Mouse (Mus musculus) spleen, adult 2 months (tissue): ENCODE data around the gene Abhd5. TPM values are rescaled to one million over a fixed set of nuclear protein-coding genes. Genes with fewer than 3 reads are reported as not detected.

Experiments used
- DNase-seq, 2 experiments: peaks; one replicate each; pipeline versions ENCODE4 v3.0.0 to v3.0.0-alpha.2; 2012 to 2021; ENCODE audit warnings: low spot score in 2 of 2, low read depth in 1 of 2
- H3K27ac ChIP-seq: fragments of 200-500 bp; 2 replicates; pipeline ENCODE4 v1.5.1; 2012; ENCODE audit warnings: low read length, inconsistent platforms; ENCODE audit not compliant: insufficient read depth
- H3K27me3 ChIP-seq: fragments of 200-500 bp; 2 replicates; pipeline ENCODE4 v1.6.1; 2012; ENCODE audit warnings: mild to moderate bottlenecking, moderate library complexity, low read length, inconsistent platforms; ENCODE audit not compliant: control insufficient read depth, insufficient read depth
- H3K36me3 ChIP-seq: fragments of 200-500 bp; 2 replicates; pipeline ENCODE4 v1.6.1; 2012; ENCODE audit warnings: mild to moderate bottlenecking, low read length, inconsistent platforms; ENCODE audit not compliant: control insufficient read depth, insufficient read depth
- H3K4me1 ChIP-seq: fragments of 200-500 bp; 2 replicates; pipeline ENCODE4 v1.6.1; 2011; ENCODE audit warnings: inconsistent platforms; ENCODE audit not compliant: control insufficient read depth, insufficient read depth, insufficient read length
- H3K4me3 ChIP-seq: fragments of 200-500 bp; 2 replicates; pipeline ENCODE4 v1.5.1; 2011; ENCODE audit warnings: mild to moderate bottlenecking, inconsistent platforms; ENCODE audit not compliant: insufficient read depth, insufficient read length; ENCODE audit errors: extremely low read depth
- CTCF ChIP-seq: fragments of 200-500 bp; IDR thresholded peaks from 2 replicates; pipeline ENCODE4 v1.5.1; 2011; ENCODE audit warnings: mild to moderate bottlenecking, inconsistent platforms; ENCODE audit not compliant: insufficient read depth, insufficient read length, insufficient replicate concordance; ENCODE audit errors: extremely low read depth
- POLR2A ChIP-seq: fragments of 200-500 bp; IDR thresholded peaks from 2 replicates; pipeline ENCODE4 v1.6.1; 2011; ENCODE audit warnings: low read depth, low read length, inconsistent platforms
- WGBS: fragments of 180-500 bp; shearing (Covaris S2); methylation state at CpG from one replicate; pipeline ENCODE4 v1.1.7; 2018; 5-methylcytosine and 5-hydroxymethylcytosine counted together
- polyA plus RNA-seq: library from polyadenylated mRNA; depleted of rRNA; stranded (reverse); fragments of >200 nt; gene quantifications from 2 replicates; pipeline ENCODE4 v1.2.3, GENCODE M21; 2012

Gene Abhd5
- polyA plus RNA-seq, 1 experiment = 5.6 TPM

DNA sequence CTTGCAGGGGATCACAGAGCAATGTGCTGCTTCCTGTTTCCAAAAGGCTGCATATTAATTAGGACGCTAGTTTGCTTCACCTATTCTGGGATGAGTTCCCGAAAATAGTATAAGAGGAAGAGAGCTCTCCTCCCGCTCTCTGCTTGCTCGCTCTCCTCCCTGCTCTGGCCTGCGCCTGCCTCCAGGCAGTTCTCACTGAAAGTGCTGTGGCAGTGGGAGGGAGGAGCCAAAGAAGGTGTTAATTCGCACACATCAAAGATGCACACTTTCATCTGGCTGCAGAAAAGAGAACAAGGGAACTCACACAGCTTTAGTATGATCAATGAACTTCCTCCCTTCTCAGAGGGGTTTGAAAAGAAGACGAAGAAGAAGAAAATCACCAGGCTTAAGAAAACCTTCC lies 47.3 kb downstream of the Abhd5 start:
- H3K36me3 ChIP-seq = no peaks in the 10 kb centered on the region
- WGBS = 41% methylated on average over 7 of the region's 7 CpGs
- TF ChIP-seq CTCF (no peak), POLR2A (no peak)
- DNase-seq = no peak
- H3K27me3 ChIP-seq = no peaks in the 10 kb centered on the region
- no peaks in the 10 kb centered on the region; the same call in 1 of the 2 replicates for H3K4me1 ChIP-seq
- H3K27ac ChIP-seq = no peak overlapping the region
- no peak overlapping the region for H3K4me3 ChIP-seq

DNA sequence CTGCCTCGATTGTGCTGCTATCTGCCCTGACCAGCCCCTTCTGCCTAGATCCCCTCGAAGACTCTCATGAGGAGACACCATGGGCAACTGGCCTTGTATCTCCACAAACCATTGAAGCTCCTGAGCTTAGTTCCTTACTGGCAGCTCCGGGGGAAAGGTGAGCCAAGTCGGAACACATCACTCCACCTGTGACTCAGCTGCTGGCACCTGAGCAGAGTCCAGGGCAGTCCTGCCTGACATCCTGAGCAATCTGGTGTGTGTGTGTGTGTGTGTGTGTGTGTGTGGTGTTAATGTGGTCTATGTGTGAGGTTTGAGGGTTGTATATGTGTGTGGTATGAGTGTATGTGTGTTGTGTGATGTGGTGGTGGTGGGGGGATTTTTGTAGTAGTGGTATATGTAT lies 49.8 kb downstream of the Abhd5 start:
- 81% methylated on average over 4 of the region's 4 CpGs for WGBS
- no peaks in the 10 kb centered on the region for H3K27me3 ChIP-seq
- DNase-seq = no peak
- no peak for TF ChIP-seq CTCF
- TF ChIP-seq POLR2A = no peak
- no peak overlapping the region for H3K27ac ChIP-seq
- H3K36me3 ChIP-seq = no peaks in the 10 kb centered on the region
- H3K4me3 ChIP-seq = no peak overlapping the region
- H3K4me1 ChIP-seq = no peaks in the 10 kb centered on the region; the same call in 1 of the 2 replicates

DNA sequence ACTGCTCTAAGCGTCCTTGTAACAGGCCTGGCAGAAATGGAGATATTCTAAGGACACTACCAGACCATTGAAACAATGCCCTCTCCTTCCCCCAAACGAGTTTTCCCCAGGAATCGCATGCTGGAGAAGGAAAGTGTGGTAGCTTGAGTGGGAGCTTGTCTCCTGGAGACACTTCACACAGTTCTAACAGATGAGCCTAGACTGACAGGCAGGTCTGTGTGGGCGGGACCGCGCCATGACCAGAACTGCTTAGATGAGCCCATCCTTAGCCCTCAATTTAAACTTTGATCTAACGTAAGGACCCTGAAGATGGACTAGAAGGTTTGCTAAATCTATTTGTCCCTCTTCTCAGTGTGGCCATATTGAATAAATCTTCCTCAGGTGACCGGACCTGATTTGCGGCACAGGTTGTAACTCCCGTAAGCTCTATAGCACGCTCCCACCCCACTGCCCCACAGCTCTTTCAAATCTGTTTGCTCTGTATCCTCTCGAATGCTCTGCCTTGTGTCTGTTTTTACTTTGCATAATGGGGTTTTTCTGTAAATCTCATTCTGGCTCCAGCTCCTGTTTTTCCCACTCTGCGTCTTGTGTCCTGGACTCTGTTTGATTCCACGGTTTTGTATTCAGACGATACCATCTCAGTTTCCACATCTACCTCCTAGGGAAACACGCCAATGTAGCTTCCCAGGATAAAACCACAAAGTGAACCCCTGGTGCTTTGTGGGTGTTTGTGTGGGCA lies 59.2 kb downstream of the Abhd5 start:
- no peaks in the 10 kb centered on the region for H3K36me3 ChIP-seq
- no peak for TF ChIP-seq CTCF
- no peak for TF ChIP-seq POLR2A
- no peaks in the 10 kb centered on the region for H3K27me3 ChIP-seq
- no peaks in the 10 kb centered on the region for H3K4me1 ChIP-seq
- 90% methylated on average over 16 of the region's 16 CpGs for WGBS
- no peak overlapping the region for H3K27ac ChIP-seq
- DNase-seq = no peak
- no peak overlapping the region for H3K4me3 ChIP-seq

DNA sequence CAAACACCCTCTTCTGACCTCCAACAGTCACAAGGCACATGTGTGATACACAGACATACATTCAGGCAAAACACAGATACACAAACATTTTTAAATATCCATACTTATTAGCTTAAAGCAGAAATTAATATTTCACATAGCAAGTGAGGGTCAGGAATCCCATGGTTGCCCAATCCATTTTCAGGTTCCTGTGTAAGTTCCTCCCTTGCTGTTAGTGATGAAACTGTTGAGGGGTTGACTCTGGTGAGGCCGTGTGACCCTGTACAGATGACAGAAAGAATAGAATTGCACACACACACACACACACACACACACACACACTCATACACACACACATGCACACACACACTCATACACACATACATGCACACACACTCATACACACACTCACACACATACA lies 63.2 kb downstream of the Abhd5 start:
- Histone ChIP-seq H3K4me3 (no peak overlapping the region), H3K27ac (no peak overlapping the region), H3K27me3 (no peaks in the 10 kb centered on the region), H3K4me1 (no peaks in the 10 kb centered on the region), H3K36me3 (no peaks in the 10 kb centered on the region)
- TF ChIP-seq CTCF = no peak
- WGBS = 71% methylated on average over 1 of the region's 1 CpGs
- DNase-seq = no peak

DNA sequence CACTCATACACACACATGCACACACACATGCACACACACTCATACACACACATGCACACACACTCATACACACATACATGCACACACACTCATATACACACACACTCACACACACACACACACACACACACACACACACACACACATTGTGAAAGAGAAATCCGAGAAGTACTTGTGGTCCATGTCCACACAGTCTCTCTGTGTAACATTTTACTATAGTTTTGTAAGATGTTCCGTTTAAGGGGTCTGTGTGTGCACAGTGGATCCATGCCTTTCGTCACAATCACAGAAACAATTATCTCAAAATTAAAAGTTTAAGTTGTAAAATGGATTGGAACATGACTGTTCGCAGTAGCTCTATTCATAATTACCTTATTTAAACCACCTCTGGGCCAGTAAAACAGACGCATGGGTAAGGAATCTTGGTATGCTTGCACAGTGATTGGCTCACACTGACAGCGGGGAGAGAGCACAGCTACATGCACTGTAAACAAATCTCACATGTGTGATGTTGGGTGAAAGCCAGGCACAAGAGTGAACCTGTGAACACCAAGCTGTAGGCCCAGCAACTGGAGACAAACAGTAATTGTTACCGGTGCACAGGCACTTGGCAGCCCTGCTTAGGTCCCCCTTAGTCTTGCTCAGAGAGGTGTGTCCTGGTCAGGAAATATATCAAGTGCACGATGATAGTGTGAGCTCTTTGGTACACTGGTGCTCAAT lies 63.8 kb downstream of the Abhd5 start:
- no peak for DNase-seq
- TF ChIP-seq CTCF = no peak
- no peak for TF ChIP-seq POLR2A
- no peaks in the 10 kb centered on the region for H3K4me1 ChIP-seq
- H3K36me3 ChIP-seq = no peaks in the 10 kb centered on the region
- H3K27ac ChIP-seq = no peak overlapping the region
- no peak overlapping the region for H3K4me3 ChIP-seq
- H3K27me3 ChIP-seq = no peaks in the 10 kb centered on the region
- 87% methylated on average over 8 of the region's 8 CpGs for WGBS

DNA sequence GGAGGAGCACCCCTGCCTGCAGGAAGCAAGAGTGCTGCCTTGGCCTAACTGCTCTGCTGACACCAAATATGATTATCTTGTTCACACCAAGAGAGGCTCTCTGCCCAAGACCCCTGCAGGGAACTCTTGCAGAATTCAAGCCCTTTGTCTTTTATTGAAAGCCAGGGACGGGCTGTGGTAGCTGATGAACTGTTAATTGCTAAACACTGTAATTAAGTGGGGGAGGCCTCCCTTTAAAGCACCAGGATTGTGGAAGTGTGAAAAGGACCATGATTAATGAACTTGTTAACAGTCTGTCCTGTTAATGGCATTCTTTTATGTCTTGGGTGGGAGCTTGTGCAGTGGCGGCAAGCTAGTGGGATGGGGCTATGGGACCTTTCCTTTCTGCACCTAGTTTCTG lies 65.2 kb downstream of the Abhd5 start:
- no peak overlapping the region for H3K27ac ChIP-seq
- H3K27me3 ChIP-seq = no peaks in the 10 kb centered on the region
- no peak overlapping the region for H3K4me3 ChIP-seq
- TF ChIP-seq POLR2A (no peak), CTCF (no peak)
- WGBS = 91% methylated on average over 2 of the region's 2 CpGs
- no peaks in the 10 kb centered on the region for H3K36me3 ChIP-seq
- DNase-seq = no peak
- H3K4me1 ChIP-seq = no peaks in the 10 kb centered on the region
